Mouse (Mus musculus): ENCODE data around the gene Hpse2. TPM values are rescaled to one million over a fixed set of nuclear protein-coding genes. Genes with fewer than 3 reads are reported as not detected.

Hpse2 gene
- polyA plus RNA-seq, 1 experiment from 2014 or later = 0.96 TPM

GRCm38 (mm10) chr19:43096915-43097314 is 291.2 kb downstream of the Hpse2 start:
- no peaks in the 10 kb centered on the region for H3K36me3 ChIP-seq (ENCODE audit: control insufficient read depth, insufficient read depth)
- H3K9ac ChIP-seq (ENCODE audit: low read length) = no peak overlapping the region
- H3K4me1 ChIP-seq (ENCODE audit: control insufficient read depth, insufficient read depth, low read length) = no peaks in the 10 kb centered on the region
- H3K4me3 ChIP-seq (ENCODE audit: low read length) = no peak overlapping the region
- H3K9me3 ChIP-seq (replicated peaks; ENCODE audit: control insufficient read depth, low read length) = no peaks in the 10 kb centered on the region
- no peaks in the 10 kb centered on the region for H3K27me3 ChIP-seq (ENCODE audit: control insufficient read depth, insufficient read depth, low read length)
- no peak for ATAC-seq (replicated peaks; ENCODE audit: extremely low read depth, insufficient read depth, low FRiP score)
- no peak overlapping the region for H3K27ac ChIP-seq (ENCODE audit: low read length)
- 81% methylated on average over 2 of the region's 2 CpGs for WGBS
- H3K4me2 ChIP-seq (ENCODE audit: low read depth, low read length) = no peak overlapping the region

- 82% methylated on average over 3 of the region's 3 CpGs for WGBS
- H3K4me2 ChIP-seq (ENCODE audit: low read depth, low read length) = no peak overlapping the region
- no peaks in the 10 kb centered on the region for H3K9me3 ChIP-seq (replicated peaks; ENCODE audit: control insufficient read depth, low read length)
- H3K36me3 ChIP-seq (ENCODE audit: control insufficient read depth, insufficient read depth) = no peaks in the 10 kb centered on the region
- no peak for ATAC-seq (replicated peaks; ENCODE audit: extremely low read depth, insufficient read depth, low FRiP score)
- no peak overlapping the region for H3K27ac ChIP-seq (ENCODE audit: low read length)
- H3K9ac ChIP-seq (ENCODE audit: low read length) = no peak overlapping the region
- no peak overlapping the region for H3K4me3 ChIP-seq (ENCODE audit: low read length)
- H3K4me1 ChIP-seq (ENCODE audit: control insufficient read depth, insufficient read depth, low read length) = no peaks in the 10 kb centered on the region
- no peaks in the 10 kb centered on the region for H3K27me3 ChIP-seq (ENCODE audit: control insufficient read depth, insufficient read depth, low read length)
Observed at GRCm38 (mm10) chr19:43087216-43087615, 300.9 kb downstream of the Hpse2 start.

- Histone ChIP-seq H3K36me3 (ENCODE audit: control insufficient read depth, insufficient read depth) (no peaks in the 10 kb centered on the region), H3K9me3 (replicated peaks; ENCODE audit: control insufficient read depth, low read length) (no peaks in the 10 kb centered on the region), H3K4me3 (ENCODE audit: low read length) (no peak overlapping the region), H3K27me3 (ENCODE audit: control insufficient read depth, insufficient read depth, low read length) (no peaks in the 10 kb centered on the region), H3K4me2 (ENCODE audit: low read depth, low read length) (no peak overlapping the region), H3K4me1 (ENCODE audit: control insufficient read depth, insufficient read depth, low read length) (no peaks in the 10 kb centered on the region), H3K9ac (ENCODE audit: low read length) (no peak overlapping the region), H3K27ac (ENCODE audit: low read length) (no peak overlapping the region)
- ATAC-seq (replicated peaks; ENCODE audit: extremely low read depth, insufficient read depth, low FRiP score) = no peak
- 51% methylated on average over 2 of the region's 2 CpGs for WGBS
Observed at GRCm38 (mm10) chr19:43064155-43064554, 324.0 kb downstream of the Hpse2 start.

GRCm38 (mm10) chr19:43044506-43044905 is 343.6 kb downstream of the Hpse2 start:
- Histone ChIP-seq H3K4me3 (ENCODE audit: low read length) (no peak overlapping the region), H3K27ac (ENCODE audit: low read length) (no peak overlapping the region), H3K4me1 (ENCODE audit: control insufficient read depth, insufficient read depth, low read length) (no peaks in the 10 kb centered on the region), H3K36me3 (ENCODE audit: control insufficient read depth, insufficient read depth) (no peaks in the 10 kb centered on the region), H3K4me2 (ENCODE audit: low read depth, low read length) (no peak overlapping the region), H3K27me3 (ENCODE audit: control insufficient read depth, insufficient read depth, low read length) (no peaks in the 10 kb centered on the region), H3K9ac (ENCODE audit: low read length) (no peak overlapping the region), H3K9me3 (replicated peaks; ENCODE audit: control insufficient read depth, low read length) (no peaks in the 10 kb centered on the region)
- no peak for ATAC-seq (replicated peaks; ENCODE audit: extremely low read depth, insufficient read depth, low FRiP score)
- WGBS = 30% methylated on average over 4 of the region's 4 CpGs

GRCm38 (mm10) chr19:43042721-43043120 is 345.4 kb downstream of the Hpse2 start:
- Histone ChIP-seq H3K9me3 (replicated peaks; ENCODE audit: control insufficient read depth, low read length) (no peaks in the 10 kb centered on the region), H3K27ac (ENCODE audit: low read length) (no peak overlapping the region), H3K4me3 (ENCODE audit: low read length) (no peak overlapping the region), H3K4me1 (ENCODE audit: control insufficient read depth, insufficient read depth, low read length) (no peaks in the 10 kb centered on the region), H3K36me3 (ENCODE audit: control insufficient read depth, insufficient read depth) (no peaks in the 10 kb centered on the region), H3K27me3 (ENCODE audit: control insufficient read depth, insufficient read depth, low read length) (no peaks in the 10 kb centered on the region), H3K9ac (ENCODE audit: low read length) (no peak overlapping the region), H3K4me2 (ENCODE audit: low read depth, low read length) (no peak overlapping the region)
- 63% methylated on average over 2 of the region's 2 CpGs for WGBS
- ATAC-seq (replicated peaks; ENCODE audit: extremely low read depth, insufficient read depth, low FRiP score) = no peak

GRCm38 (mm10) chr19:43042211-43042610 is 345.9 kb downstream of the Hpse2 start:
- Histone ChIP-seq H3K27ac (ENCODE audit: low read length) (no peak overlapping the region), H3K4me2 (ENCODE audit: low read depth, low read length) (no peak overlapping the region), H3K4me3 (ENCODE audit: low read length) (no peak overlapping the region), H3K9me3 (replicated peaks; ENCODE audit: control insufficient read depth, low read length) (no peaks in the 10 kb centered on the region), H3K9ac (ENCODE audit: low read length) (no peak overlapping the region), H3K4me1 (ENCODE audit: control insufficient read depth, insufficient read depth, low read length) (no peaks in the 10 kb centered on the region), H3K27me3 (ENCODE audit: control insufficient read depth, insufficient read depth, low read length) (no peaks in the 10 kb centered on the region), H3K36me3 (ENCODE audit: control insufficient read depth, insufficient read depth) (no peaks in the 10 kb centered on the region)
- ATAC-seq (replicated peaks; ENCODE audit: extremely low read depth, insufficient read depth, low FRiP score) = no peak
- 77% methylated on average over 2 of the region's 2 CpGs for WGBS

- H3K36me3 ChIP-seq (ENCODE audit: control insufficient read depth, insufficient read depth) = no peaks in the 10 kb centered on the region
- no peak overlapping the region for H3K4me2 ChIP-seq (ENCODE audit: low read depth, low read length)
- H3K4me3 ChIP-seq (ENCODE audit: low read length) = no peak overlapping the region
- H3K27me3 ChIP-seq (ENCODE audit: control insufficient read depth, insufficient read depth, low read length) = no peaks in the 10 kb centered on the region
- WGBS = 65% methylated on average over 4 of the region's 4 CpGs
- H3K9me3 ChIP-seq (replicated peaks; ENCODE audit: control insufficient read depth, low read length) = no peaks in the 10 kb centered on the region
- no peak for ATAC-seq (replicated peaks; ENCODE audit: extremely low read depth, insufficient read depth, low FRiP score)
- H3K9ac ChIP-seq (ENCODE audit: low read length) = no peak overlapping the region
- no peak overlapping the region for H3K27ac ChIP-seq (ENCODE audit: low read length)
- no peaks in the 10 kb centered on the region for H3K4me1 ChIP-seq (ENCODE audit: control insufficient read depth, insufficient read depth, low read length)
Observed at GRCm38 (mm10) chr19:43036381-43036780, 351.8 kb downstream of the Hpse2 start.

- Histone ChIP-seq H3K4me3 (ENCODE audit: low read length) (no peak overlapping the region), H3K9me3 (replicated peaks; ENCODE audit: control insufficient read depth, low read length) (no peaks in the 10 kb centered on the region), H3K27ac (ENCODE audit: low read length) (no peak overlapping the region), H3K4me1 (ENCODE audit: control insufficient read depth, insufficient read depth, low read length) (no peaks in the 10 kb centered on the region), H3K36me3 (ENCODE audit: control insufficient read depth, insufficient read depth) (no peaks in the 10 kb centered on the region), H3K4me2 (ENCODE audit: low read depth, low read length) (no peak overlapping the region), H3K27me3 (ENCODE audit: control insufficient read depth, insufficient read depth, low read length) (no peaks in the 10 kb centered on the region), H3K9ac (ENCODE audit: low read length) (no peak overlapping the region)
- no peak for ATAC-seq (replicated peaks; ENCODE audit: extremely low read depth, insufficient read depth, low FRiP score)
- WGBS = 29% methylated on average over 4 of the region's 4 CpGs
Observed at GRCm38 (mm10) chr19:43027305-43027704, 360.9 kb downstream of the Hpse2 start.

- Histone ChIP-seq H3K4me2 (ENCODE audit: low read depth, low read length) (no peak overlapping the region), H3K27ac (ENCODE audit: low read length) (no peak overlapping the region), H3K4me3 (ENCODE audit: low read length) (no peak overlapping the region), H3K36me3 (ENCODE audit: control insufficient read depth, insufficient read depth) (no peaks in the 10 kb centered on the region), H3K9ac (ENCODE audit: low read length) (no peak overlapping the region), H3K9me3 (replicated peaks; ENCODE audit: control insufficient read depth, low read length) (no peaks in the 10 kb centered on the region), H3K27me3 (ENCODE audit: control insufficient read depth, insufficient read depth, low read length) (no peaks in the 10 kb centered on the region), H3K4me1 (ENCODE audit: control insufficient read depth, insufficient read depth, low read length) (no peaks in the 10 kb centered on the region)
- 75% methylated on average over 3 of the region's 3 CpGs for WGBS
- ATAC-seq (replicated peaks; ENCODE audit: extremely low read depth, insufficient read depth, low FRiP score) = no peak
Observed at GRCm38 (mm10) chr19:43022611-43023173, 365.5 kb downstream of the Hpse2 start.
